Mouse (Mus musculus) midbrain, embryonic 16.5 days (tissue): ENCODE measurements around the gene Mapk6. TPM values are rescaled to one million over a fixed set of nuclear protein-coding genes. Genes with fewer than 3 reads are reported as not detected.

ENCODE experiments used
- ATAC-seq: fragments of 200-750 bp; cut with Nextera tagmentation; 2 replicates; pipeline ENCODE4 v1.8.0; 2017; ENCODE audit warnings: moderate TSS enrichment
- H3K27ac ChIP-seq: fragments of 300-500 bp; sonication (generic); 2 replicates; pipeline ENCODE4 v1.5.1; 2014; ENCODE audit warnings: mild to moderate bottlenecking, low read length, mixed read lengths
- H3K27me3 ChIP-seq: fragments of 300-500 bp; sonication (generic); 2 replicates; pipeline ENCODE4 v1.6.1; 2014; ENCODE audit warnings: low read depth, low read length, mixed read lengths; ENCODE audit not compliant: control insufficient read depth, insufficient read depth
- H3K36me3 ChIP-seq: fragments of 300-500 bp; sonication (generic); 2 replicates; pipeline ENCODE4 v1.6.1; 2014; ENCODE audit warnings: mild to moderate bottlenecking, low read length, moderate library complexity, mixed read lengths; ENCODE audit not compliant: control insufficient read depth, insufficient read depth
- H3K4me1 ChIP-seq: fragments of 300-500 bp; sonication (generic); 2 replicates; pipeline ENCODE4 v1.6.1; 2014; ENCODE audit warnings: mild to moderate bottlenecking, low read length, mixed read lengths; ENCODE audit not compliant: control insufficient read depth, insufficient read depth
- H3K4me2 ChIP-seq: fragments of 300-500 bp; sonication (generic); 2 replicates; pipeline ENCODE4 v1.6.1; 2014; ENCODE audit warnings: mild to moderate bottlenecking, low read length, mixed read lengths
- H3K4me3 ChIP-seq: fragments of 300-500 bp; sonication (generic); 2 replicates; pipeline ENCODE4 v1.5.1; 2014; ENCODE audit warnings: low read depth, mild to moderate bottlenecking, low read length, moderate library complexity, mixed read lengths
- H3K9ac ChIP-seq: fragments of 300-500 bp; sonication (generic); 2 replicates; pipeline ENCODE4 v1.6.1; 2014; ENCODE audit warnings: low read depth, low read length, mixed read lengths
- H3K9me3 ChIP-seq: fragments of 300-500 bp; sonication (generic); replicated peaks from 2 replicates; pipeline ENCODE4 v1.6.1; 2014; ENCODE audit warnings: mild to moderate bottlenecking, low read length, mixed read lengths; ENCODE audit not compliant: control insufficient read depth, poor library complexity, severe bottlenecking
- WGBS: fragments of 180-500 bp; shearing (Covaris S2); extraction: QIAGEN DNeasy Blood & Tissue Kit; methylation state at CpG from one replicate; pipeline ENCODE4 v1.1.7; 2014; 5-methylcytosine and 5-hydroxymethylcytosine counted together
- polyA plus RNA-seq: library from polyadenylated mRNA; unstranded; fragments of >200 nt; fragmentation: Nextera tagmentation; extraction: Ambion mirVana; gene quantifications from 2 replicates; pipeline ENCODE4 v1.2.1, GENCODE M21; 2015

Gene Mapk6
- polyA plus RNA-seq, 1 experiment from 2014 or later: 147 TPM

GRCm38 (mm10) chr9:75400639-75401038 lies 9.2 kb downstream of the Mapk6 start:
- Histone ChIP-seq H3K36me3 (peaks cover 6% of the 10 kb centered on the region), H3K4me3 (no peak overlapping the region), H3K9ac (no peak overlapping the region), H3K27ac (no peak overlapping the region), H3K4me1 (peaks cover 12% of the 10 kb centered on the region), H3K4me2 (no peak overlapping the region), H3K27me3 (no peaks in the 10 kb centered on the region), H3K9me3 (no peaks in the 10 kb centered on the region)
- WGBS: 59% methylated on average over 5 of the region's 5 CpGs
- ATAC-seq: no peak

GRCm38 (mm10) chr9:75399069-75399468 lies 10.7 kb downstream of the Mapk6 start:
- 98% methylated on average over 4 of the region's 4 CpGs for WGBS
- ATAC-seq: no peak

GRCm38 (mm10) chr9:75395971-75396370 lies 13.8 kb downstream of the Mapk6 start:
- Histone ChIP-seq H3K36me3 (peaks cover 21% of the 10 kb centered on the region), H3K4me1 (no peaks in the 10 kb centered on the region), H3K27me3 (no peaks in the 10 kb centered on the region), H3K4me2 (no peak overlapping the region), H3K9me3 (no peaks in the 10 kb centered on the region), H3K9ac (no peak overlapping the region), H3K4me3 (no peak overlapping the region), H3K27ac (no peak overlapping the region)
- WGBS: 97% methylated on average over 6 of the region's 6 CpGs
- ATAC-seq: no peak

More at GRCm38 (mm10) chr9:75399069-75399468, 10.7 kb downstream of the Mapk6 start:
- Histone ChIP-seq H3K9ac (no peak overlapping the region), H3K9me3 (no peaks in the 10 kb centered on the region), H3K27ac (no peak overlapping the region), H3K4me2 (no peak overlapping the region), H3K4me3 (no peak overlapping the region), H3K27me3 (no peaks in the 10 kb centered on the region), H3K36me3 (peaks cover 13% of the 10 kb centered on the region), H3K4me1 (peaks cover 12% of the 10 kb centered on the region)

GRCm38 (mm10) chr9:75393251-75393650 lies 16.6 kb downstream of the Mapk6 start:
- ATAC-seq: no peak
- H3K36me3 ChIP-seq: peaks cover 32% of the 10 kb centered on the region
- no peak overlapping the region for H3K4me3 ChIP-seq
- H3K4me2 ChIP-seq: no peak overlapping the region
- H3K4me1 ChIP-seq: no peaks in the 10 kb centered on the region
- WGBS: 75% methylated on average over 12 of the region's 12 CpGs
- H3K9me3 ChIP-seq: no peaks in the 10 kb centered on the region
- no peaks in the 10 kb centered on the region for H3K27me3 ChIP-seq
- no peak overlapping the region for H3K27ac ChIP-seq
- no peak overlapping the region for H3K9ac ChIP-seq

- Histone ChIP-seq H3K27me3 (no peaks in the 10 kb centered on the region), H3K9me3 (no peaks in the 10 kb centered on the region), H3K4me3 (no peak overlapping the region), H3K9ac (no peak overlapping the region), H3K36me3 (peaks cover 15% of the 10 kb centered on the region), H3K4me2 (no peak overlapping the region), H3K4me1 (no peaks in the 10 kb centered on the region), H3K27ac (no peak overlapping the region)
- 78% methylated on average over 9 of the region's 9 CpGs for WGBS
- no peak for ATAC-seq
These were observed 24.4 kb downstream of the Mapk6 start for GRCm38 (mm10) chr9:75385218-75385974.

GRCm38 (mm10) chr9:75384337-75384962 lies 25.4 kb downstream of the Mapk6 start:
- H3K4me3 ChIP-seq: no peak overlapping the region
- H3K9ac ChIP-seq: no peak overlapping the region
- H3K36me3 ChIP-seq: peaks cover 15% of the 10 kb centered on the region
- H3K27me3 ChIP-seq: no peaks in the 10 kb centered on the region
- no peaks in the 10 kb centered on the region for H3K9me3 ChIP-seq
- 89% methylated on average over 3 of the region's 3 CpGs for WGBS
- no peak overlapping the region for H3K27ac ChIP-seq
- no peak overlapping the region for H3K4me2 ChIP-seq
- ATAC-seq: no peak
- no peaks in the 10 kb centered on the region for H3K4me1 ChIP-seq

- Histone ChIP-seq H3K4me2 (no peak overlapping the region), H3K36me3 (peaks cover 10% of the 10 kb centered on the region), H3K9me3 (no peaks in the 10 kb centered on the region), H3K4me3 (no peak overlapping the region), H3K27ac (no peak overlapping the region), H3K27me3 (no peaks in the 10 kb centered on the region), H3K4me1 (no peaks in the 10 kb centered on the region), H3K9ac (no peak overlapping the region)
- ATAC-seq: no peak
- 88% methylated on average over 9 of the region's 9 CpGs for WGBS
These were observed 26.0 kb downstream of the Mapk6 start for GRCm38 (mm10) chr9:75383785-75384184.

- no peak overlapping the region for H3K4me2 ChIP-seq
- H3K9me3 ChIP-seq: no peaks in the 10 kb centered on the region
- H3K4me3 ChIP-seq: no peak overlapping the region
- no peak overlapping the region for H3K27ac ChIP-seq
- no peaks in the 10 kb centered on the region for H3K4me1 ChIP-seq
- peaks cover 5% of the 10 kb centered on the region for H3K36me3 ChIP-seq
- 92% methylated on average over 14 of the region's 14 CpGs for WGBS
- no peak for ATAC-seq
- H3K9ac ChIP-seq: no peak overlapping the region
- no peaks in the 10 kb centered on the region for H3K27me3 ChIP-seq
These were observed 27.0 kb downstream of the Mapk6 start for GRCm38 (mm10) chr9:75382825-75383224.

- no peak overlapping the region for H3K4me3 ChIP-seq
- no peak for ATAC-seq
- WGBS: 98% methylated on average over 2 of the region's 2 CpGs
These were observed 31.0 kb downstream of the Mapk6 start for GRCm38 (mm10) chr9:75378774-75379173.

More at GRCm38 (mm10) chr9:75378774-75379173, 31.0 kb downstream of the Mapk6 start:
- no peaks in the 10 kb centered on the region for H3K4me1 ChIP-seq
- no peaks in the 10 kb centered on the region for H3K9me3 ChIP-seq
- H3K36me3 ChIP-seq: no peaks in the 10 kb centered on the region
- H3K9ac ChIP-seq: no peak overlapping the region
- no peak overlapping the region for H3K27ac ChIP-seq
- no peaks in the 10 kb centered on the region for H3K27me3 ChIP-seq
- H3K4me2 ChIP-seq: no peak overlapping the region
